Mouse (Mus musculus) heart, adult 18-20 months (tissue): ENCODE data around the gene Hcrt. TPM values are rescaled to one million over a fixed set of nuclear protein-coding genes. Genes with fewer than 3 reads are reported as not detected.

ENCODE experiments used
- DNase-seq, 2 experiments: peaks; one replicate each; pipeline ENCODE4 v3.0.0; 2021 to 2022; ENCODE audit warnings: mixed read lengths in 1 of 2
- total RNA-seq, 2 experiments: library from RNA; stranded (reverse); gene quantifications; 2 replicates each; pipeline ENCODE4 v1.2.3; 2021

The Hcrt gene
- total RNA-seq, 2 experiments from 2014 or later = not detected

DNA sequence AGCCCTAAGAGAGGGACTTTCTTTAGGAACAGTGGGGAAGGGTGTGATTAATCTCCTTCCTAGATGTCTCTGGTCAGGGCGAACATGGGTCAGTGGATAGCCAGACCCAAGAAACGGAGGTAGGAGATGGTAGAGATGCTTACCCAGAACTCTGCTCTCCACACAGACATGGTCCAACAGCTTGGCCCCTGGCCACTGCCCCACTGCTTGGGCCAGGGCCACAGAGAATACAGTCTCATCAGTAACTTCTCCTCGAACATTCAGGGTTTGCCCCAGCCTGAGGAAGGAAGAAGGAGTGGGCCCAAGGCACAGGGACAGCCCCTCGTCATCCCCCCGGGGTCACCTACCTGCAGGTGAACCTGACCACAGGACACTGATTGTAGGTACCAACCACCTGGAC lies 5.1 kb upstream of the Hcrt start:
- no peak for DNase-seq

DNA sequence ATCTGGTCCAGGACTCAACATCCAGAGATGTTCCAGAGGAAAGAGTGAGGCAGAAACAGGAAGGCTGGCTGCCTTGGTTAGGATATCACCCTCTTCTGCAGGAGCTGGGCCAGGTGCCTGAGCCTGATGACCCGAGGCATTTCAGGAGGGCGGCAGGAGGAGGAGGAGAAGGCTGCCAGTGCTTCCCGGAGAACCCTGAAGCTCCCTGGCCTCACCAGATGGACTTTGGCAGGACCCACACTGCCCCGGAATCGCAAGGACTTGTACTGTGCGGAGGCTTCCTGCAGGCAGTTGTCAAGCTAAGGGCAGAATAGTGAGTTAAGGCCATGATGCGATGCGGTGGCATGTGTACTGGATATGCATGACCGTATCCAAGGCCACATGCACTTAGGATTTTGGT lies 4.0 kb upstream of the Hcrt start:
- DNase-seq = no peak

DNA sequence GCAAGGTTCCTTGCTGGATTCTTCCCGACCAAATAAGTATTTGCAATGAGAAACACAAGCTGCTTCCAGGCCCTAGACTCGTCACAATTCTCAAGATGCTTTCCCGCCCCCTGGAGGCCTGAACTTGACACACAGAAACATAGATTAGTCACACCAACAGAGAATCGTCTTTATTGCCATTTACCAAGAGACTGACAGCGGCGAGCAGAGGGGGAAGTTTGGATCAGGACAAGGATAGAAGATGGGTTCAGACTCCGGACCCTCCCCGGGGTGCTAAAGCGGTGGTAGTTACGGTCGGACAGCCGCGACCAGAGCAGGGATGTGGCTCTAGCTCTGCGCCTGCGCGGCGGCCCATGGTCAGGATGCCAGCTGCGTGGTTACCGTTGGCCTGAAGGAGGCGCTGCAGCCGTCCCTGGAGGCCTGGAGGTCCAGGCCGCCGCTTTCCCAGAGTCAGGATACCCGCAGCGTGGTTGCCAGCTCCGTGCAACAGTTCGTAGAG lies 1.1 kb downstream of the Hcrt start:
- DNase-seq = peak; percentile 87 to 93

DNA sequence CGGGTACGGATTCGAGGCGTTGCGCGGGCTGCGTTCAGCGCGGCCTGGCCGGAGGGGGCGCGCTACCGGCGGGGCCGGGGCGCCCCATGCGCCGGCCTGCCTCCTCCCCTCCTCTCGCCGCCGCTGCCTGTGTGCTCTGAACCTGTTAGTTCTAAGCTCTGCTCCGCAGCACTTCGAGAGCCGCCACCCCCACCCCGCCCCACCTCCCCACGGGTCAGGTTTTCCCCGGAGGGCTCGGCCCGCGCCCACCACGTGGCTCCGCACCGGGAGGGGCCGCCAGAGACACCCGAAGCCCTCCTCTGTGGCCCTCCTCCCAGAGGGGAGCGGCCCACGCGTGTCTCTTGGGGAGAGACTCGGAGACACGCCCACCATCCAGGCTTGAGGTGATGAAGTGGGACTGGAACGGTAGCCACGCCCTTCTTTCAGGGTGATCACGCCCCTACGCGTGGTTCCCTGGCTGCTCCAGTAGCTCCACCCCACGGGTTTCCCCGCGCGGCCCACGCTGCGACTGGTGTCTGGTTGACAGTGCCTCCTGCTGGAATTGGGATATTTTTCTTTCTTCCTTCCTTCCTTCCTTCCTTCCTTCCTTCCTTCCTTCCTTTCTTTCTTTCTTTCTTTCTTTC lies 3.0 kb downstream of the Hcrt start, which contains the start of gene Kcnh4:
Gene Kcnh4, minus strand, starts transcription at position 332 of the 623 bp plus-strand sequence.
- DNase-seq = peak; percentile 22 to 55

DNA sequence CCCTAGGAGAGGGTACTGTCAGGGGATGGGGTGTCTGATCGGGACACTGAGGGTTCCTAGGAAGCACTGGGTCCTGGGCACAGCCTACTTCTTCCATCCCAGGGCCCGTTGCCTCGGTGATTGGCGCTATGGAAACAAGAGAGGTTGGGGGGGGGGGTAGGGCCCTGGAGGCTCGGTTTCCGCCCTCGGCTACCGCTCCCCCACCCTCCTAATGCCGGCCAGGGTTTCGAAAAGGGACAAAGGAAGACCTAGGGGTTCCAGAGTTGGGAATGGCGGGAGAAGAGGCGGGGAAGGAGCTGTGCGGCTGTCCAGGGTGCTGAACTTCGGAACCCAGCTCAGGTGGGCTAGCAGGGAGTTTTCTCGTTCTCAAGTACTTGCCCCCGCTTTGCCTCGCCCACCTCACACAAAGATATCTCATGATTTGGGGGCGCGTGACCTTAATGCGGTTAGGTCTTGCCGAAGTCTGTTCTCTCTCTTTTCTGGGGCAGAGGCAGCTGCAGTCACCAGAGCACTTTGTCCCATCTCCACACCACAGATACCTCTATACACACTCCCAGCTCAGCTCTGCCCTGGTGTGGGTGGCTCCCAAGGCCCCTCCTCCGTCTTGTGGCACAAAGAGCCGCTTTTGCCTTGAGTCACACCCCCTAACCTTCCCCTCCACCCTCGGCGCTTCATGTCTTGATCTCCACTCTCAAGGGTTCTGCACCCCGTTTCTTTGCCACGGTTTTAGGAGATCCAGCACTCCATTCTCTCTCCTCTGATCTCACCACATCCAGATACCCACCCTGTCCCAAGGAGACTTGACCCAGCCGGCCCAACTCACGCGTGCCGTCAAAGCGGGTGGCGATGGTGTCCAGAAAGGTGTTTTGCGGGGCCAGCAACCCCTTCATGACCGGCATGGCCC lies 3.8 kb downstream of the Hcrt start:
- peak in 1 of 2 experiments; percentile 63 for DNase-seq

DNA sequence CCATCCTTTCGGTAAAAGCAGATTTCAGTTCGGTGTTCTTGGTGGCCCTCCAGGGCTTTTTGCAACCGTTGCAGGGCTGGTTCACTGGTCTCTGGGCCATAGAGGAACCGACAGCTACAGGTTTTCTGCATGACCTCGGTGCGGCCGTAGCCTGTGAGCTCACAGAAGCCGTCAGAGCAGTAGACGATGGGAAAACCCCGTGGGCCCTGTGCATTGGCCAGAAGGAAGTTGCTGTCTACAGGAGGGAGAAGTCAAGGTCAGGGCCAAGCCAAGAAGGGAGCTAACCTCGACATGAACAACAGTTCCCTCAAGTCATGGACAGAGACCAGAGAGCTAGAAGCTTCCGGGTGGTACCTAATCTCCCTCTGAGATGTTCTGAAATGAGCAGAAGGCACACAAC lies 5.2 kb downstream of the Hcrt start:
- no peak for DNase-seq

DNA sequence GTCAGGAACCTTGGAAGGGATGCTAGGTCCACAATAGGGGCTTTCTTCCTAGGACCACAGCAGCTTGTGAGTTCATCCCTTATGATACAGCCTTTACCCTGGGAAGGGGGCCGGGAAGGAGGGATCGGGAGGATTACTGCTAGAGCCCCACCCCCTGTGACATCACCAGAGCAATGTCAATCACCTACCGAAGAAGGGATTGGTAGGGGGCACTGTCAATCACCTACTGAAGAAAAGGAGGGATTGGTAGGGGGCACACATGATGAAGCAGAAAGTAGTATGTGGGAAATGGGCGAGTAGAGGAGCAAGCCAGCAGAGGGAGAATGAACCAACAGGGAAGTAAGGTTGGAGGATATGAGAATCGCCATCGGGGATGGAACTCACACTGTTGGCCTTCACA lies 6.3 kb downstream of the Hcrt start:
- no peak for DNase-seq

DNA sequence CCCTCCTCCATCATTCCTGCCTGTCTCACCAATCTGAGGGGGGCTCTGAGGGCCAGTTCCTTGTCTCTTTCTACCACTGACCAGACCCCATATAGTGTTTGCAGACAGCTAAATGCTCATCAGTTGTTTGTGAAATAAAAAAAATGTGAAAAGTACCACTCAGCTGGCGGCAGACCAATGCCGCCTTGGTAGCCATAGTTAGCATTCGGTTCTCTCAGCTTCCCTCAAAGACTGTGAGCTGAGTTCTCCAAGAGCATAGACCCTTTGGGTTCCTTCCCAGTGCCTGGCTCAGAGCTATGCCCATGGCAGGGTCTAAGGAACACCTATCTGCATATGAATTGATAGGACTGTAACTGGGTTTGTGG lies 8.1 kb downstream of the Hcrt start:
- no peak for DNase-seq

DNA sequence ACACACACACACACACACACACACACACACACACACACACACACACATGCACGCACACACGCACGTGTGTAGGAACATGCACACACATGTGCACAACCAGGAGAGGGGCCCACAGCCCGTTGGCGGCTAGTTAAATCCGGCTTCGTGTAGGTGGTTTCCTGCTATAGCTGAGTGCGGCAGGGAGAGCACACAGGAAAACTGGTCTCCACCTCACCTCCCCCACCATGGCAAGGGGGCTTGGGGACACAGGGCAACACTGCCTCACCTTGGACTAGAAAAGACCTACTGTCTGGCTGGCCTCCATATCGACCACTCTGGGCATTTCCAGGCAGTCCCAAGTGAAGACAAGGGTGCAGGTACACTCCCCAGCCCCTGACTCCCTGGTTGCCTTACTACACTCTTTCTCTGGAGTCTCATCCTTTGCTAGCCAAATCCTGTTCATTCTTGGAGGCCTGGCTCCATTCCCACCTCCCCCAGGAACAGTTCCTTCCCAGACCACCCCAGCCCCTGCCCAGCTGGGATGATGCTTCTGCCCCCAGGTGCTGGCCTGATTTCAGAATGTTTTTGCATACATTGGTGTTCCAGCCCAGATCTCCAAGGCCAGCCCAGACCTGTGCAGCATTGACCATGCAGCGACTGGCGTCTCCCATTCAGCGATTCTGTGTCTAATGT lies 8.6 kb downstream of the Hcrt start:
- no peak for DNase-seq

DNA sequence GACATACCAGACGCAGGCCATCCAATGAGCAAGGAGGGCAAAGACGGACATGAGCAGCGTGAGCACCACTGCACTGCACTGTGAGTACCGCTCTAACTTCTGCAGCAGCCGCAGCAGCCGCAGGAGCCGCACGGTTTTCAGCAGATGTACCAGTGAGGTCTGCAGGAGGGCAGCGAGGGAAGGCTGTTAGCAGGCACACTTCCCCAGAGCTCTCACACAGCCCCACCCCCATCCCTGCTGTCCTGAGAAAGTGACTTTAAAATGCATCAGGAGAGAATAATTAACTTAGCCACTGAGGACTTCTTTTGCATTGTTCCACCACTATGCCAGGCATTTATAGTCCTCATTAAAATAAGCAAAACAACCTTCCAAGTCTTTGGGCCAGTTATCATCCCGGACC lies 10.4 kb downstream of the Hcrt start:
- DNase-seq = no peak

DNA sequence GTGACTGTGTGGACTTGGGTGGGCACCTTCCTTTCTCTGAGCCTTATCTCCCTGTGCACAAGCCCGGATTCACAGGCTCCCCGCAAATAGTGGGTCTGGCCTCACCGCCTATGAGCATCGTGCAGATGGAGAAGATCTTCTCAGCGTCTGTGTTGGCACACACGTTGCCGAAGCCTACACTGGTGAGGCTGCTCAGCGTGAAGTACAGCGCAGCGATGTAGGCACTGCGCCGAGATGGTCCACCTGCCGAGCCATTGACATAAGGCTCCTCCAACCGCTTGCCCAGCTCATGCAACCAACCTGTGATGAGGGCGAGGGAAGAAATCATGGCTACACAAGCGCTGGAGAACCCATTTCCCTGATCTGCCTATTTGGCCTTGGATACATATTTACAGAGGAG lies 12.6 kb downstream of the Hcrt start:
- DNase-seq = no peak

DNA sequence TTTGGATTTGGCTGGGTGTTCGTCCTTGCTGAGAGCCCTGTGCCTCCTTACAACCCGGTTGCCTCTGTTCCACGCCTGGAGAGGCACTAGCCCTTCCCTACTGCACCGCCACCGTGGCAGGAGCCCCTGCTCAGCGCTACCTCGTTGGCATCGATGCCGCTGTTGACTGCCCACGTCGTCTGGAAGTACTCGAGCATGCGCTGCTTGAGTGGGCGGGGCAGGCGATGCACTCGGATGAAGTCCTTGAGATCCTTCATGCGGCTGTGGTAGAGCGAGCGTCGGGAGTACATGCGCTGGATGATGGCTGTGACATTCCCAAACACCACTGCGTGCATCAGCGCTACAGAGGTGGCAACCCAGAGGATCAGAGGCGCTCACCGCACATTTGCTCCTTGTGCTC lies 13.3 kb downstream of the Hcrt start:
- no peak for DNase-seq

DNA sequence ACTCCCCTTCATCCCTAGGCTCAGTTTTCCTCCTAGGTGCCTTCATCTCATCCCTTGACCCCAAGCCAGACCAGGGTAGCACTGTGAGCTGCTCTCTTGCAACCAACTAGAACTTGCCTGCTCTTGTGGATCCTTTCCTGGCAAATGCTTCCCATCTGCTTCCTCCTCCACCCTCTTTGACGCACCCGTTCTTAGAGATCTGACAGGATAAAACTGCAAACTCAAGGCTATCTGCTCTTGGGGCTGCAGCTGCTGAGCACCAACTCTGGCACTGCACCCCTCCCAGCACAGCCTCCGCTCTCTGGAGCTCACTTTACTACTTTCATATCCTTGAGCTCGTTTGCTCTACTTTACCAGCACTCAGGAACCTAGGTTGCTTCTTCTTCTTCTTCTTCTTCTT lies 14.1 kb downstream of the Hcrt start:
- DNase-seq = no peak

DNA sequence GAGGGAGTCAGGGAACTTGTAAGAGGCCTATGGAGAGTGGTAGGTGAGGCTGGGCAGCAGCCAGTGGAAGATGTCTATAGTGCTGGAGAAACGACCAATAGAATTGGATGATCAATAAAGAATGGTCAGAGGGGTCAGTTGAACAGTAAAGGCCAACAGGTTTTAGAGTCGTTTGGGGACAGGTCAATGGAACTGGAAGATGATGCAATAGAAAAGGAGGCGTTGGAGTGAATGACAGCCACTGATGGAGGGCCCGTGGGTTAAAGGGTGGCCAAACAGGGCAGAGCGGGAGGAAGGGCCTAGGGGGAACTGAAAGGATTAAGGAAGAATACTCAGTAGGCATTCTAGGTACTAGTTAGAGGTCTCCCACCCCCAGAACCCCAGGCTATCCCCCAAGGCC lies 15.6 kb downstream of the Hcrt start:
- DNase-seq = no peak

DNA sequence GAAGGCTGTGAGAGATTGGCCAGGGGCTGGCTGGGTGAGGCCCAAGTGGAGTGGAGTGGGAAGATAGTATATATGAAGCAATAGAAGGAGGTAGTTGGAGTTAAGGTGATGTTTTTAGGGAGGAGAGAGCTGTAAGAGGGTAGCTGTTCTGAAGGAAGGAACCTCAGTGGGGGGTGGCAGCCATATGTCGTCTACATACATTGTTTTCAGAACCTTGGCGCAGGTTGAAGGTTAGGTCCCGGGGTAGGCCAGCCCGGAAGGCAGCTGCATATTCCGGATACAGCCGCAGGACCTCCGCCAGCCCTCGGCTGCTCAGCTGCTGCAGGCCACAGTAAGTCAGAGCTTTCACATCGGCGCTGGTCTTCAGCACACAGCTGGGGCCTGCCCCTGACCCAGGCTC lies 16.2 kb downstream of the Hcrt start:
- no peak for DNase-seq

DNA sequence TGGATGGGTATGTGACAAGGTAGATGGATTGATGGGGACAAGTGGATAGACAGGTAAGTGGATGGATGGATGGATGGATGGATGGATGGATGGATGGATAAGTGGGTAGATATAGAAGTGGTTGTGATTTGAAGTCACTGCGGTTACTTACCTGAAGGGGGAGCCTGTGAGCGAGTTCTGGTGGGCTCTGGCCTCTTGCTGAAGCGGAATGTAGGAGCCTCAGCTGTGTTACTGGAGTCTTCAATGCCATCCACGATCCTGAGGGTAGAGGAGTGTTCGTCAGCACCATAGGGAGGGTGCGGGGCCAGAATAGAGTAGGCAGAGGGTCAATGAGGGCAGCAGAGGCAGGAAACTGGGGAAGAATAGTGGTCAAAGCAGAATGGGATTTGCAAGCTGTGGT lies 17.6 kb downstream of the Hcrt start:
- DNase-seq = peak; percentile 36 to 74

DNA sequence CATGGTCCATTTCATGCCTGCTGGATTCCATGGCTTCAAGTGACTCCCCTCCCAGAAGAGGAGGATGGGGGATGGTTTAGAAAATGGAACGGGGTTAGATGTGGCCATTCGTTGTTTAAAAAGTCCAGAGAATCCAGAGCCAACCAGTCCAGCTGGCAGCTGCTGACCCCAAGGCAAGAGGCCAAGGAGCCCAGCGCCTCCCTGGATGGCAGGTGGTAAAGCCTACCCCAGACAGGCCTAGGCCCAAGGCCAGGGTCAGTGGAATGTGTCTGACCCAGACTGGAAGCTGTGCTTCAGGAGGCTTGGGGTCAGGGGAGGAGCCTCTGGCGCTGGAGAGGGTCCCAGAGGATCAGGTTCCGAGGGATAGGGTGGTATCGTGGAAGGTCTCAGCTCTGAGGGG lies 21.4 kb downstream of the Hcrt start:
- DNase-seq = peak; percentile 54 to 65

DNA sequence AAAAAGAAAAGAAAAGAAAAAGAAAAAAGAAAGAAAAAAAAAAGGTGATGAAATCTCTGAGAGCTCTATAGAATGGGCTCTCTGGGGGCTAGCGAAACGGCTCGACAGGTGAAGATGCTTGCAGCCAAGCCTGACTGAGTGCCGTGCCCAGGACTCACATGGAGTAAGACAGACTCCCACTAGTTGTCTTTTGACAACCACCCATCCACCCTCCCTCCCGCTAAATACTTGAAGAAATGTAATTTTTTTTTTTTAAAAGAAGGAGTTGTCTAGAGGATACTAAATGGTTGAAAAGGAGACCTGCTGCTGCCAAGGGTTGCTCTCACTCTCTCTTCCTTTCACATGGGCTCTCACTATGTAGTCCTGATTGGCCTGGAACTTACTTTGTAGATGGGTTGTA lies 24.0 kb downstream of the Hcrt start:
- DNase-seq = no peak

DNA sequence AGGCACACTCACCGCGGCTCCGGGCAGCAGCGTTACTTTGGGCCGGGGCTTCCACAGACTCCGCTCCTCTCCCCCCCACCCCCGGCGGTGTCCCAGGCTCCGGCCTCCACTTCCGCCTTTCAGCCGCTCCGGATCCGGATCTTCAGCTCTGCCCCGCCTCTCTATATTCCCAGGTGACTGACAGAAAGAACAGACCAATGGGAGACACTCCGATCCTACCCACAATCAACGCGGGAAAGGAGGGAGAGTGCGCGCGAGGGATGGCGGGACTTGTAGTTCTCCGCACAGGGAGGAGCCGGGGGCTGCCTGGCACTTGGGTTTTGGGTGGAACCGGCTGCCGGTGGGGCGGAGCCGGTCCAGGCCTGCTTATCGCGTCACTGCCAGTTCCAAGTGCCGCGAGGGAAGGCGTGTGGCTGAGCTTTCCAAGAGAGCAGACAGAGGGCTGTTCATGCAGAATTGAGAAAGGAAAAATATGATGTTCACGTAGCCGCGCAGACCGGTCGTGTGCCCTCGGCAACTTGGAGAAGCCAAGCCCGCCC lies 24.6 kb downstream of the Hcrt start, which contains the start of gene Rab5c:
Gene Rab5c, minus strand, starts transcription at position 150 of the 539 bp plus-strand sequence.
- peak; percentile 99 to 100 for DNase-seq

DNA sequence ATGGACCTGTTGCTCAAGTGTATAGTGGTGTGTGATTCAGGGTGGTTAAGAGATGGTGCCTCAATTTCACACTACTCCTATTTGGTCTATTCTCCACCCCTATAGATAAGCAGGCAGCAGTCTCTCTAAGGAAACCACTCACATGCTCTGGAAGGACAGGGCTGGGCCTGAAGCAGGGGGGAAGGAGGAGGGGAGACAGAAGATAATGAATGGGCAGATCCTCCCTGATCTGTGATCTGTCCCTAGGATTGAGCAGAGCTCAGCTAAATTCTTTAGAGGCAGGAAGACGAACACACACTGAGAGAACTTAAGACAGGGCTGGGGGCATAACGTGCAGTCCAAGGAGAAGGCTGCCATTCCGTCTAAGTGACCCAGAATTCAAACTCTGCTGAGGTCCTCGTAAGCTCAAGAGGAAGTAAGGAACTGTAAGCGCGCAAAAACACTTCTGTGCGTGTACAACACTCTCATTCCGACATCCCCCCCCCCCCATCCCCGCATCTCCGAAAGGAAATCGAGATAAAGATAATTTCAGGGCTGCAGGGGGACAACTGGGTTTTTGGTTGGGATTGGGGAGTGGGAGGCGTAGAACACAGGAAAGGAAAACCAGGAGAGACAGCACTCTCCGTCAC lies 25.5 kb downstream of the Hcrt start:
- DNase-seq = no peak

DNA sequence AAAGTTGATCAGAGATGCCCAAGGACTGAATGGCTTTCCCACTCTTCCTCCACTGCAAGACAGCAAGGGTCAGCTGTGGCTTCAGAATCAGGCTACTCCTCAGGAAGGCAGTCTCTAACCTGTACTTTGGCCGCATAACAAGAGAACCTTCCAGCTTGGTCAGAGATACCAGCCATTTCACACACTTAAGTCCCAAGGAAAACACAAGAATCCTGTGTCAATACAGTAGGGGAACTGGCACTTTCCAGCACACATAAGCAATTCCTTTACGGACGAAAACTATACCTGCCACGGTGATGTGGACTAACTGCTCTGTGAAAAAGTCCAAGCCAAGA lies 26.0 kb downstream of the Hcrt start:
- DNase-seq = no peak
